Mouse (Mus musculus) retina, postnatal 1 day (tissue): ENCODE data around the gene Spg11.
"Not testable (repeated sequence)": the region's sequence is repeated elsewhere in the genome, so short reads cannot be mapped to it uniquely, and the experiment has no call there.

Experiments
- DNase-seq: peaks from one replicate; pipeline ENCODE4 v3.0.0-alpha.2; 2012

Gene Spg11

GRCm38 (mm10) chr2:122059365-122060115, 58.6 kb downstream of the Spg11 start:
- no peak for DNase-seq

DNA sequence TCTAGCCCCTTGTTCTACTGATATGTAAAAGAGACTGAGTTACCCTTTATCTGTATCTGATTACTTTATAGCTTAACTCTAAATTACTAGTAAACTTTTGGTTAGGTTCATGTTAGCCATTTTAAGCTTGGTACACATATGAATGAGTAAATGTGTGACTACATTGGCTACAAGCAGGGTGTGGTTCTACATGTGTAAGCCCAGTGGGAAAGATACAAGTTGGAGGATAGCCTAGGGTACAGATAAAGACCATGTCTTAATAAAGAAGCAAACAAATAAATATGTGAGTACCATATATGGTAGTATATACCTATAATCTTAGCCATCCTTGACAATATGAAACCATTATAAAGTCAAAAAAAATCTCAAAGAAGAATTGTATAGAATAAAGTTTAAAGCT, 74.3 kb downstream of the Spg11 start:
- DNase-seq, result no peak

GRCm38 (mm10) chr2:122036064-122036463, 82.1 kb downstream of the Spg11 start:
- DNase-seq, result no peak

- DNase-seq, result no peak
These were observed 86.2 kb downstream of the Spg11 start for GRCm38 (mm10) chr2:122031970-122032369.

DNA sequence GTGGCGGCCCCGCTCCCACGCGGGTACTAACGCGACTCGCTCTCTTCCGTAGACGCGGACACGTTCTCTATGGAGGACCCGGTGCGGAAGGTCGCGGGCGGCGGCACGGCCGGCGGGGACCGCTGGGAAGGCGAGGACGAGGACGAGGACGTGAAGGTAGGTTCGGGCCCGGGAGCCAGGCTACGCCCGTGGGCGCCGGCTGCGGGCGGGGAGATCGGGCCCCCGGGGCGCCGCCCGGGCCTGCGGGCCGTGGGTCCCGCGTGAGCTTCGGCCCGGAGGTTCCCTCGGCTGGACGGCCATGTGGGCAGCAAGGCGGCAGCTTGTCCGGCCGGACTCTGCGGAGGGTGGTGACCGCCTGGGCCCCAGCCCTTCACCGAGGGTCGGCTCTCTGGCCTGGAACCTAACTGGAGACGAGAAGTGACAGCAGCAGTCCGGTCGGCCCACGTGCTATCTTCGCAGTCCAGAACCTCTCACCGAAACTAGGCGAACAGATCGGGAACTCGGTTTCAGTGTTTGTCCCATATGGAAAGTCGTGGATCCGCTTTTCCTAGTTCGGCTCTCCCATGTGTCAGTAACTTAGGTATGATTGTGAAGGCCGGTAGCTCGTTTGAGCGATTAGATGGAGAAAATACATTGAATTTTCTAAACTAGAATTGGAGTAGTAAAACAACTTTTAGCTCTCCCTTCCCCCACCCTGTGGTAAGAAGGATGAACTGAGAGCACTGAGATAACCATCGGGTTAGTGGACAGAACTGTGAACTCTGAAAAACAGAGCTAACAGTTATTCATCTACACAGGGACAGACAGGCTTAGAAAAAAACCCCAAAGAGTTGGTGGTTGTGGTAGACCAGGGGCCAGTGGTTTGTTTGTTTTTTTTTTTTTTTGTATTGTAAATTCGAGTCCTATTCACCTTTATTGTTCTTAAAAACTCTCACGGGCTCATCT, 89.2 kb downstream of the Spg11 start:
- no peak for DNase-seq

DNA sequence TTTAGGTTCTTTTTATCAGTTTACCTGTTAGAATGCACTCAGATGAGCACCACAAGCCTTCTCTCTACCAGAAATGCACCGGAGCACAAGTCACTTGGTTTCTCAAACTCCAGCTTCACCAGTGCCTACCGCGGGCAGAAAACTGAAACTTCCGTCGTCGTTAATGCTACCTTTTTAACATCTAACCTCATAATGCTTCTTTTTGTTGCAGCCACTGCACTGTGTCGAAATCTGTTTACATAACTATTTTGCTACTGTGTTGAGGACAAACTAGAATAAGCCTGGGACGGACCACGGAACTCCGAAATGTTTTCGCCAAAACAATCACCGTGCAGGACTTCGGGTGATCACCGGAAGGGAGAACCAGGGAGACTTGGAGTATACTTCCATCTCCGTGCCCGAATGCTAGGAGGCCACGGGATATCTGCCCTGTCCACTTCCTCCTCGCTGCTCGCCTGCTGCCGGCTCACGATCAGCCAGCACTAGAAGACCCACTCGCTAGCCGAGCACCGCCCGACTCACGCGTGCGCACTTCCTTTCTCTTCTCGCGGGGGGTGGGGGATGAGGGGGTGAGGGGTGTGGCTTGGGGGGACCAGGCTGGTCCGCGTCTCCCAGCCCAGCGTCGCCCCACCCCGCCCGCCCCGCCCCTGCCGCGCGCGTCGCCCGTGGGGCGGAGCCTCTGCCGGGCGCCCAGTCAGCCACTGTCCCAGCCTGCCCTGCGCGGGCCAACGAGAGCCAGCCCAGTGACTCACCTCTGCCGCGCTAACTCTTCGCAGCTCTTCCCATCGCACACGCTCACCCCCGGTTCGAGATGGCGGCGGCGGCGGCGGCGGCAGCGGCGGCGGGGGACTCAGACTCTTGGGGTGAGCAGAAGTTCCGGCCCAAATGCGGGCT, 90.1 kb downstream of the Spg11 start, which contains the start of gene Eif3j1:
Gene Eif3j1 (plus strand): TSS at position 685 of the 894 bp plus-strand sequence.
- peak; percentile 97 for DNase-seq

GRCm38 (mm10) chr2:122027091-122027490, 91.1 kb downstream of the Spg11 start:
- not testable (repeated sequence) for DNase-seq

DNA sequence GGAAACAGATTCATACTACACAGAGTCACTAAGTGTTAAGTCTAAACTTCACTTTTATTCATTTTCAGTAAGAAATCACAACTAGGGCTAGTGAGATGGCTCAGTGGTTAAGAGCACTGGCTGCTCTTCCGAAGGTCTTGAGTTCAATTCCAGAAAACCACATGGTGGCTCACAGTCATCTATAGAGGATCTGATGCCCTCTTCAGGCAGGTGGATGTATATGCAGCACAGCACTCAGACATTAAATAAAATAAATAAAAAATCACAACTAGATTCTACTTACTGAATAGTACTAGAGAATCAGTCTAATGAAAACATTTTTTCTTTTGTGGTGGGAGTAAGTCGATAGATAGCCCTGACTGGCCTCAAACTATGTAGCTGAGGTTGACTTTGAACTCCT, 95.9 kb downstream of the Spg11 start:
- DNase-seq, result no peak

DNA sequence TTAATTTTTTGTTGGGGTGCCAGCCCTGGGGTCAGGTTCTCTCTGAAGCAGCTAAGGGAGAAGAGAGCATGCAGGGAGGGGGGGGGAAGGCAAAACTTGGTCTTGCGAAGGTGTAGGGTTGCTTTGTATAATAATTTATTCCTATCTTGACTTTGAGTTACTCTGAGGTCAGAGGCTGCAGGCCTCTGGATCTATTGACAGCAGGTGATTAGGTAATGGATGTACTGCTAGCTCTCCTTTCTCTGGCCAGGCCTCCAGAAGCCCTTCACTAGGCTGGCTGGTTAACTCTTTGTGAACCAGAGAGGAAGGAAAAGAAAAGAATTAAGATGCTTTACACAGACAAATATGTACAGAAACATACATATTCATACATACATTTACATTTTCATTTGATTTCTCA, 99.5 kb downstream of the Spg11 start:
- DNase-seq, result no peak

- no peak for DNase-seq
These were observed 106.7 kb downstream of the Spg11 start for GRCm38 (mm10) chr2:122011441-122011840.

GRCm38 (mm10) chr2:122008832-122009231, 109.4 kb downstream of the Spg11 start:
- DNase-seq, result no peak
